ENCODE assay signal across 8 mouse cellular contexts in genomic region chr8:71881618-71882274, GRCm38 (mm10). TPM values are rescaled to one million over a fixed set of nuclear protein-coding genes. Genes with fewer than 3 reads are reported as not detected.
DNase-seq lines count a peak whose midpoint lies in the region; ATAC-seq lines count a peak whose summit lies in the region.

Gene Zfp709 (plus strand): TSS chr8:71882019.

- H3K9ac ChIP-seq in hindbrain, embryonic 13.5 days, result peak within 1 kb of the TSS; percentile 91

- DNase-seq in T-cell, adult 2 months (ENCODE audit: low spot score), result peak; percentile 64
- DNase-seq in cerebellum, postnatal 36 days, result peak; percentile 72 to 73
- peak; percentile 48 to 49 for DNase-seq in frontal cortex, postnatal 25 days (ENCODE audit: low spot score in 2 of 2)
- DNase-seq in layer of hippocampus, postnatal 25 days (ENCODE audit: extremely low spot score in 1 of 2, low spot score in 1 of 2), result peak; percentile 35 to 56
- DNase-seq in lung, postnatal 14 days, result peak; percentile 66
- DNase-seq in ovary, postnatal 36 days (ENCODE audit: low spot score), result peak; percentile 69
- peak; percentile 61 for DNase-seq in thymus, postnatal 14 days

- peaks cover 19% of the 10 kb centered on the region for H3K9me3 ChIP-seq in hindbrain, embryonic 13.5 days

- peak within 1 kb of the TSS; percentile 78 for H3K4me3 ChIP-seq in hindbrain, embryonic 13.5 days

- peaks cover 8% of the 10 kb centered on the region for H3K4me1 ChIP-seq in hindbrain, embryonic 13.5 days (replicated peaks)

- WGBS in hindbrain, embryonic 13.5 days, result 5% methylated on average over 45 of the region's 45 CpGs

- H3K27ac ChIP-seq in hindbrain, embryonic 13.5 days, result peak within 1 kb of the TSS; percentile 85

- H3K4me2 ChIP-seq in hindbrain, embryonic 13.5 days, result peak within 1 kb of the TSS; percentile 88

- peak; percentile 96 for ATAC-seq in hindbrain, embryonic 13.5 days (ENCODE audit: low FRiP score)

- peaks cover 27% of the 10 kb centered on the region for H3K36me3 ChIP-seq in hindbrain, embryonic 13.5 days

- H3K27me3 ChIP-seq in hindbrain, embryonic 13.5 days, result no peaks in the 10 kb centered on the region

RNA-seq across cellular contexts. Expression of gene Zfp709, which starts in this region (rescaled TPM):
- 8.2 and 8.7 TPM in 2 replicates for polyA plus RNA-seq in hindbrain, embryonic 13.5 days (2015; fragmentation: Nextera tagmentation; extraction: Ambion mirVana)
- total RNA-seq in layer of hippocampus, postnatal 25 days (2021), result 1 to 10 TPM; 8.8 to 8.9 TPM

Comparison
In these comparisons a context has a peak if more than half of its experiments do, and no peak if none do; other contexts are left out.
1. Peak in every context shown above with its lines: DNase-seq, ATAC-seq, H3K4me3 ChIP-seq and H3K27ac ChIP-seq.